Mouse (Mus musculus) ovary, postnatal 36 days (tissue): ENCODE results near the gene Acvr2b.

Experiments
- DNase-seq: peaks from one replicate; pipeline ENCODE4 v3.0.0; 2022; ENCODE audit warnings: low spot score, mixed read lengths

Gene Acvr2b

GRCm38 (mm10) chr9:119473608-119474164, 71.8 kb downstream of the Acvr2b start:
- DNase-seq: no peak

GRCm38 (mm10) chr9:119474717-119475611, 73.0 kb downstream of the Acvr2b start:
- DNase-seq: no peak

DNA sequence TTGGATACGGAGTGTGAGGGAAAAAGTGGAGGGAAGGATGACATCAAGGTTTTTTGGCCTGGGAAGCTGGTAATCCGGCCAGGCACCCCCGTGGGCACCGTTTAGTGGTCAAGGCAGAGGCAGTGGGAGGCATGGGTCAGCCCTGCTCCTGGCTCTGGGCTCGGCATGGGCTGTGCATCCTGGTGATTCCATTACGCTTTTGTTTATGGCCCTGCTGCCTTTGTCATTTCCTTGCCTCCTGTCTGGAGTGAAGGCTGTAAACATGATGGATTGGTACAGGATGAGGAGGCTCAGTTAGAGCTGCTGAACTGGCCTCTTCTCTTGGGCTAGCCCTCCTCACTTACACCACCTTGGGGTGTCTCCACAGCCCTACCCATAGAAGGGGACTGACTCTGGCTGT, 75.8 kb downstream of the Acvr2b start:
- no peak for DNase-seq

DNA sequence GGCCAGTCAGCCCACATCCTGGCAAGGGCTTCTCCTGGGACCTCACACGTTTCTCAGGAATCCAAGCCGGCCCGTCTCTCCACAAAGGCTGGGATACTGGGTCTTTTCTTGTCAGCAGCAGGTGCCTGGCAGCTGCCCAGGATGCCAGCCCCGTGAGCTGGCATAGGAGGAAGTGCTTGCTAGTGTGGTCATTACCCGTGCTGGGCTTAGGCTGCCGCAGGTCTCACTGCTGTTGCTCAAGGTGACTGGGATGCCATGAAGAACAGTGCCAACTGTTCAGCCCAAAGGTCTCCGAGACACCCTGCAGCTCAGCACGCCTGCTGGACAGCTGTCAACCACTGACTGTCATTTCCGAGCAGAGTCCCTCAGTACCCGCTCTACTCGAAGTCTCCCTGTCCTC, 76.4 kb downstream of the Acvr2b start:
- no peak for DNase-seq

- DNase-seq: peak; percentile 21
These were observed 77.4 kb downstream of the Acvr2b start for GRCm38 (mm10) chr9:119479297-119479696.

- no peak for DNase-seq
These were observed 79.7 kb downstream of the Acvr2b start for GRCm38 (mm10) chr9:119481612-119482011.

- DNase-seq: peak; percentile 22
These were observed 81.8 kb downstream of the Acvr2b start for GRCm38 (mm10) chr9:119483554-119484353.

DNA sequence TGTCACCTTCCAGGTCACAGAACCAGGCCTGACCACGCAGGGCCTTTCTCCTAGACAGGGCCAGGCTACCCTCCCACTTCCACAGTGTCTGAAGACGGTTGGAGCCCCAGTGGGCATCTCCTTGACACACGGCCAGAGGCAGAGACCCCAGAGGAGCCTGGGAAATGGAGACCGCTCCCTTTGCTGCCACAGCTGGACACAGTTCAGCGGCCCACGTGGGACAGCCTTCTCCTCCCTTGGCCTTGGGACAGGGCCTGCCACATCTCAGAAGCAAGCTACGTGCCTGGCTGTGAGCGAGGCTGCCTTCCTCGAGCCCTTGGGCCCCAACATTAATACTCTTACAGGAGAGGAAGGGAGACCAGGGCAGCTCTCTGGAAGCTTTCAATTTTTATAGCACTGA, 82.5 kb downstream of the Acvr2b start:
- DNase-seq: no peak
